Mouse (Mus musculus): ENCODE data around the gene Mybpc2. TPM values are rescaled to one million over a fixed set of nuclear protein-coding genes. Genes with fewer than 3 reads are reported as not detected.

Gene Mybpc2
- total RNA-seq, 1 experiment from 2014 or later = 10.7 TPM

DNA sequence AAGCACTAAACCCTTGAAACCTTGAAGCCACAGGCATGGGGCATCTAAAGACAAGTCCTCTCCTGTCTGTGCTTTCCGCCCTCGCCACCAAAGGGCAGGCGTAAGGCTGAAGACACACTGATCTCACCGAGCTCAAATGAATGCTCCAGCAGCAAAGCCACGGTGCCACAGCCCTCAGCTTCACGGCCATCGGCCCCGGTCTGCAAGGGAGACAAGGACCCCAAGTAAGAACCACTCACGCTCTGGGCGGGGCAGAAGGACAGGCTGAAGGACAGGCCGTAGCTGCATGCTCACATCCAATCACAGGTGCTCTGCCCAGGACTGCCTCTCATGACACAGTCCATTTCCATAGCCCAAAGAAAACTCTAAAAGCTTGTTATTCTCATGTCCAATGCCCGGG, 29.8 kb downstream of the Mybpc2 start:
- no peak for ATAC-seq (replicated peaks; ENCODE audit: insufficient number of reproducible peaks, low FRiP score, low TSS enrichment, poor library complexity, severe bottlenecking)

- ATAC-seq (replicated peaks; ENCODE audit: insufficient number of reproducible peaks, low FRiP score, low TSS enrichment, poor library complexity, severe bottlenecking) = no peak
Observed at GRCm38 (mm10) chr7:44492166-44492826, 32.2 kb downstream of the Mybpc2 start.

DNA sequence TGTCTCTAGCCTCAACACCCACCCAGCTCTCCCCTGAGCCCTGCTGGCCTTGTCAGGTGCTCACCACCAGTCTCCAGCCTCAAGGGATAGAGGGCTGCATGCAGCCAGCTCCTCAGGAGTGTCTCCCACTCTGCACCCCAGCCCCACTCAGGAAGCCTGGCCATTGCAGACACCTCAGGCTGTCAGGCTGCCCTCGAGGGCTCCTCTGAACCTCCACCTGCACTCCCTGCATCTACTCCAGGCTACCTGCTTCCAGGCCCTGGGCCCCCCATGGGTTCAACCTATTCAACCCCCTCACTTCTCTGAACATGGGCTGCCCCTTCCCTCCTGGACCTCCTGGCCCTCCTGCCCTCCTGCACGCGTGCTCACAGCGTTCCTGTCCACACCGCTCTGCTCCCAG, 33.1 kb downstream of the Mybpc2 start:
- no peak for ATAC-seq (replicated peaks; ENCODE audit: insufficient number of reproducible peaks, low FRiP score, low TSS enrichment, poor library complexity, severe bottlenecking)

GRCm38 (mm10) chr7:44490281-44490680, 34.2 kb downstream of the Mybpc2 start:
- no peak for ATAC-seq (replicated peaks; ENCODE audit: insufficient number of reproducible peaks, low FRiP score, low TSS enrichment, poor library complexity, severe bottlenecking)

GRCm38 (mm10) chr7:44488545-44488944, 35.9 kb downstream of the Mybpc2 start:
- ATAC-seq (replicated peaks; ENCODE audit: insufficient number of reproducible peaks, low FRiP score, low TSS enrichment, poor library complexity, severe bottlenecking) = no peak

DNA sequence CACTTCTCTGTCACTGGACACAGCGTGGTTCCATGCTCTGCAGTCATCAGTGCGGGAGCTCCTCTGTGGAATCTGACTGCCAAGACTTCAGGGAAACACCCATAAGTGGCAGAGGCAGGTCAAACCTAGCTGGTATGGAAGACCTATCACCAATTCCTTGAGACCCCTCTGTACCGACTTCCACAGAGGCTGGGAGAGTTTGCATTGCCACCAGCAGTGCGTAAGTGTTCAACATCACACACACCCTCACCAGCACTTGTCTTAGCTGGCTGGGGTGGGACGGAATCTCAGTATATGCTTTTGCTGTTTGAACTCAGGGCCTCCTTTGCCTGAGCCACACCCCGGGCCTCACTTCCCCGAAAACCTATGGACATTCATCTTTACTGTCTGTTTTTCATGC, 36.5 kb downstream of the Mybpc2 start:
- no peak for ATAC-seq (replicated peaks; ENCODE audit: insufficient number of reproducible peaks, low FRiP score, low TSS enrichment, poor library complexity, severe bottlenecking)

DNA sequence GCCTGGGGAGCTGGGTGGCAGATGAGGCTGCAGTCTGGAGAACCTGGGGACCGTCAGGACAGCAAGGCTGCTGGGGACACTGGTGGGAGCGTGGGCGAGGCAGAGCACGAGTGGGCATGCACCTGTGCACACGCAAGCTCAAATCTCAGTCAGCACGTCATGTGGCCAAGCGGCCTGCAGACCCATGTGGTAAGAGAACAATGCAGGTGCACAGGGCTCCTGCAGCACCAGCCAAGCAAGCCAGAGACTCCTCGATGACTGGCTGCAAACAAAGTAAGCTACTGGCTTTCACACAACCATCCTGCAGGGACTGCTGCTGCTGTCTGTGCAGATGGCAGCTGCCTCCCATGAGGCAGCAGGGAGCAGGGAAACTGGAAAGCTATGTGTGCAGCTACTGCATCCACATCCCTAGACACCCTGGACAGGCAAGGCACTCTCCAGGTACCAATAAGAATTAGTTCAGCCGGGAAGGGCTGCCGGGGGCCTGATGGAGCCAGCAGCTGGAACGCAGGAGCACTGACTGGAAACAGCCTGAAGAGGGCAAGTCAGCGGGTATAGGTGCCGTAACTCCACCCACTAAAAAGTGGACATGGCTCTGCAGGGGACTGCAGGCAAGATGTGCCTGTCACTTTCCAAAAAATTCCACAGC, 37.4 kb downstream of the Mybpc2 start:
- ATAC-seq (replicated peaks; ENCODE audit: insufficient number of reproducible peaks, low FRiP score, low TSS enrichment, poor library complexity, severe bottlenecking) = no peak

- no peak for ATAC-seq (replicated peaks; ENCODE audit: insufficient number of reproducible peaks, low FRiP score, low TSS enrichment, poor library complexity, severe bottlenecking)
Observed at GRCm38 (mm10) chr7:44485572-44486195, 38.8 kb downstream of the Mybpc2 start.

GRCm38 (mm10) chr7:44484841-44485571, 39.5 kb downstream of the Mybpc2 start:
- peak; percentile 83 for ATAC-seq (replicated peaks; ENCODE audit: insufficient number of reproducible peaks, low FRiP score, low TSS enrichment, poor library complexity, severe bottlenecking)

DNA sequence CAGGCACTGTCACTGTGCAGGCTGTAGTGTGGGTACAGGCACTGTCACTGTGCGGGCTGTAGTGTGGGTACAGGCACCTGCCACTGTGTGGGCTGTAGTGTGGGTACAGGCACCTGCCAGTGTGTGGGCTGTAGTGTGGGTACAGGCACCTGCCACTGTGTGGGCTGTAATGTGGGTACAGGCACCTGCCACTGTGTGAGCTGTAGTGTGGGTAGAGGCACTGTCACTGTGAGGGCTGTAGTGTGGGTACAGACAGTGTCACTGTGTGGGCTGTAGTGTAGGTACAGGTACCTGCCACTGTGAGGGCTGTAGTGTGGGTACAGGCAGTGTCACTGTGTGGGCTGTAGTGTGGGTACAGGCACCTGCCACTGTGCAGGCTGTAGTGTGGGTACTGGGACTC, 40.3 kb downstream of the Mybpc2 start:
- no peak for ATAC-seq (replicated peaks; ENCODE audit: insufficient number of reproducible peaks, low FRiP score, low TSS enrichment, poor library complexity, severe bottlenecking)

DNA sequence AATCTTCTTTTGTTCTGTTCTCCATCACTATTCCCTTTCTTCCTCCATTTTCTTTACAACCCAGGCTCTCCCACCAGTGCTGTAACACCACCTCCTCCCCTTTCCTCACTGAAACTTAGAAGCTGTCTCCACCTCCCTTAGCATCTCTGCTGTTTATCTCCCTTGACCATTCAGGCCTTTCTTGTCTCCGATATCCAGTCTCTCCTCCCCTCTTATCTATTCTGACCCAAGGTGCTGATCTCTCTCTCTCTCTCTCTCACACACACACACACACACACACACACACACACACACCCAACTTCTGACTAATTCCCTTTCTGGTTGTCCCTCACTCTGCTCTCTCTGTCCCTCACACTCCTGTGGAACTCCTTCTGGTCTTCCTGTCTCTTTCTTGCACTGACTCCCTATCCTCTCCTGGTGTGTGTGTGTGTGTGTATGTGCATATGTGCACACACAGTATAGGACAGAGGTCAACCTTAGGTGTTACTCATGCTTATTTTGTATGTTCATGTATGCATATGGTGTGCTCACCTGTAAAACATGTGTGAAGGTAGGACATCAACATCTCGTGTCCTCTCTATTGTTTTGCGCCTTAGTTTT, 41.5 kb downstream of the Mybpc2 start:
- ATAC-seq (replicated peaks; ENCODE audit: insufficient number of reproducible peaks, low FRiP score, low TSS enrichment, poor library complexity, severe bottlenecking) = no peak

GRCm38 (mm10) chr7:44475046-44475614, 49.3 kb downstream of the Mybpc2 start:
- ATAC-seq (replicated peaks; ENCODE audit: insufficient number of reproducible peaks, low FRiP score, low TSS enrichment, poor library complexity, severe bottlenecking) = no peak

DNA sequence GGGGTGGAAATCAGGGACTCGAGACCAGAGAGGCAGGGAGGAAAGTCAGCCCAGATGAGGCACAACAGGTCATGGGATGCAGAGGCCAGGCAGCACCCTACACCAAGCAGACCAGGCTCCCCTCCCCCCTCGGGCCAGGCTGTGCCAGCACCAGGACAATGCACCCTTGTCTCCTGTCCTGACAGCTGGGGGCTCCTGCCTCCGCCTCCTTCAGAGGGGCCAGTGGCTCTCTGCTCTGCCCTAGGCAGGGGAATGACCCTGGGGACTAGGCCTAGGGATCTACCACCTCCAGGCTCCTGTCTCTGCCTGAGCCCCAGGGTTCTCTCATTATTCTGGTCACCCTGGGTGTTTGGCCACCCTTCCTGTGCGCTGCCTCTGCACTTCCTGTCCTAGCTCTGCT, 50.0 kb downstream of the Mybpc2 start:
- no peak for ATAC-seq (replicated peaks; ENCODE audit: insufficient number of reproducible peaks, low FRiP score, low TSS enrichment, poor library complexity, severe bottlenecking)

GRCm38 (mm10) chr7:44472961-44473646, 51.4 kb downstream of the Mybpc2 start:
- no peak for ATAC-seq (replicated peaks; ENCODE audit: insufficient number of reproducible peaks, low FRiP score, low TSS enrichment, poor library complexity, severe bottlenecking)

GRCm38 (mm10) chr7:44472558-44472885, 51.9 kb downstream of the Mybpc2 start:
- no peak for ATAC-seq (replicated peaks; ENCODE audit: insufficient number of reproducible peaks, low FRiP score, low TSS enrichment, poor library complexity, severe bottlenecking)

DNA sequence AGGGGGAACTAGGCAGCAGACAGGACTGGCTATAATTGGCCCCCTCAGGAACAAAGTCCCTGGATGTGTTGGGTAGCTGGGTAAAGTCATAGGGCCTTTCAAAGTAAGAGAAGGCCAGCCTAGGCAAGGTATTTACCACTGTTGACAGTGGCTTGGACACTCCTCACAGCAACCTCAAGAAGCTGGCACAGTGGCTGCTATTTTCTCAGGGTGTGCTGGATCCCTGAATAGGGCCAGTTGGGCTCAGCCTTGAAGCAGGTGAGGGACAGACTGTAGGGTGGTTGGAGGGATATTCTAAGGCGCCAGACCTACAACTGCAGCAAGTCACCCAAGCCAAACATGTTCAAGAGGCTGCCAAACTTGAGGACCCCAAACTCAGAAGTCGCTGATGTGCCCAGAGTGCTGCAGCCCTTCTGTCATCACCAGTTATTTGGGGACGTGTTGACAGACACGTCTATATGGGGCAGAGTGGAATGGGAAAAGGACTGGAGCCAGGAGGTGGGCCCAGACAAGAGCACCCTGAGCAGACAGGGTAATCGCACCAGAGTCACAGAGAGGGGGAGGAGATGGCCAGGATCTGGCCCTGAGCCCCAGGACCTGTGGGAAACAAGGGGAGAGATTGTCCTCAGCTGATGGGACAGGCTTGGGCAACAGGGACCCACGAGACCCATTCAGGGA, 52.4 kb downstream of the Mybpc2 start:
- ATAC-seq (replicated peaks; ENCODE audit: insufficient number of reproducible peaks, low FRiP score, low TSS enrichment, poor library complexity, severe bottlenecking) = no peak

DNA sequence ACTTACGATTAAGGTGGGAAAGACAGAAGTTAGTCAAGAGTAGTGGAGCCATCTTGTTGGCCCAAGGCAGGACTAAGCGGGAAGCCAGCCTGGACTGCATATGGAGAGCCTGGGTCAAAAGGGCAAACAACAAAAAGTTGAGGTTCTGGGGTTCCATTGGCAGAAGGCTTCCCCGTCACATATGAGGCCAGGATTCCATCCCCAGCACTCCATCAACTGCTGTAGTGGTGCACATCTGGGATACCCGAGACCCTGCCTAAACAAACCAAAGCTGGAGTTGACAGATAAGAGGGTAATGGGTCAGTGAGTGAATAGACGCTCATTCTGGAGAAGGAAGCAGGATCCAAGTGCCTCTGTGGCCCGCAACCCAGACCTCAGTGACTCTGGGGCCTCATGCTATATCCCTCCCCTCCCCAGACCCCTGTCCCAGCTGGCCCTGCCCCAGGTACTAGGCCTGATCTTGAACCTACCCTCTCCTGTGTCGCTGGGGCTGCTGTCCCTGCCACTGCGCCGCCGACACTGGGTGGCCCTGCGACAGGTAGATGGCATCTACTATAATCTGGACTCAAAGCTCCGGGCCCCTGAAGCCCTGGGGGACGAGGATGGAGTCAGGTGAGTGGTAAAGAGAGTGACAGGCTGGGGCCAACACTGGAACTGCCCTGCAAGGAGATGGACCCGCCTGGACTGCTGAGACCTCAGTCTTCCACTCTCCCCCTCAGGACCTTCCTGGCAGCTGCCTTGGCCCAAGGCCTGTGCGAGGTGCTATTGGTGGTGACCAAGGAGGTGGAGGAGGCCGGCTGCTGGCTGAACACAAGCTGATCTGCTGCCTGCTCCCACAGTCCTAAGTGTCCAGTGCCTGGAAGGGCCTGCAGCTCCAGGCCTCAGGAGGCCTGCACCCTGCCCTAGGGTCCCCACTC, 53.5 kb downstream of the Mybpc2 start:
- ATAC-seq (replicated peaks; ENCODE audit: insufficient number of reproducible peaks, low FRiP score, low TSS enrichment, poor library complexity, severe bottlenecking) = no peak

Data from monocyte, adult 5-6 weeks (primary cell).